Mouse (Mus musculus) gastrocnemius, postnatal 4 days (tissue): Measurements from ENCODE around the gene Cntnap1. TPM values are rescaled to one million over a fixed set of nuclear protein-coding genes. Genes with fewer than 3 reads are reported as not detected.

Experiments used
- microRNA-seq: library from miRNA; unstranded; fragments of <30 nt; microRNA quantifications from one replicate; pipeline ENCODE4 v1.2.0, GENCODE M21; 2021
- total RNA-seq, 2 experiments: library from RNA; stranded (reverse); gene quantifications; 2 replicates each; pipeline ENCODE4 v1.2.3; 2021

Cntnap1 gene
- total RNA-seq, 2 experiments from 2014 or later, result 3.2 to 4.1 TPM

Small RNAs within 50 kb of the gene (microRNA-seq; reads per million reads assigned to microRNA genes)
- not detected for gene Gm27626

Other genes starting within 250 kb of the Cntnap1 start
- gene Stat3, start 231.0 kb upstream of the Cntnap1 start, total RNA-seq, result 10 to 100 TPM; 71.5 to 75.1 TPM
- gene Cavin1, start 199.6 kb upstream of the Cntnap1 start, total RNA-seq, result 100 to 1,000 TPM; 385 to 413 TPM
- gene Atp6v0a1, start 161.1 kb upstream of the Cntnap1 start, total RNA-seq, result 10 to 100 TPM; 70.3 to 73.5 TPM
- gene Naglu, start 100.5 kb upstream of the Cntnap1 start, total RNA-seq, result 10 to 100 TPM; 11.4 to 12.8 TPM
- under 1 TPM; 0.20 to 0.21 TPM for gene Hsd17b1, start 92.1 kb upstream of the Cntnap1 start, total RNA-seq
- 10 to 100 TPM; 15.1 to 17.8 TPM for gene Coasy, start 88.0 kb upstream of the Cntnap1 start, total RNA-seq
- 10 to 100 TPM; 13.1 to 13.4 TPM for gene Mlx, start 83.2 kb upstream of the Cntnap1 start, total RNA-seq
- gene Psmc3ip, start 75.1 kb upstream of the Cntnap1 start, total RNA-seq, result 1 to 10 TPM; 4.9 to 6.2 TPM
- gene Retreg3, start 50.6 kb upstream of the Cntnap1 start, total RNA-seq, result 10 to 100 TPM; 41.6 to 42.9 TPM
- 10 to 100 TPM; 39.3 to 42.1 TPM for gene Tubg1, start 50.6 kb upstream of the Cntnap1 start, total RNA-seq
- 1 to 10 TPM; 6.8 TPM for gene Tubg2, start 14.6 kb upstream of the Cntnap1 start, total RNA-seq
- gene Plekhh3, start 828 bp downstream of the Cntnap1 start, total RNA-seq, result 10 to 100 TPM; 39.5 to 41.4 TPM
- gene Ccr10, start 4.9 kb downstream of the Cntnap1 start, total RNA-seq, result under 1 TPM; 0.36 to 0.37 TPM
- gene Ezh1, start 55.9 kb downstream of the Cntnap1 start, total RNA-seq, result 10 to 100 TPM; 19.3 to 24.6 TPM
- gene Ramp2, start 75.5 kb downstream of the Cntnap1 start, total RNA-seq, result 10 to 100 TPM; 82.6 to 85.8 TPM
- gene Vps25, start 83.2 kb downstream of the Cntnap1 start, total RNA-seq, result 10 to 100 TPM; 48.6 to 48.8 TPM
- gene Wnk4, start 90.0 kb downstream of the Cntnap1 start, total RNA-seq, result 1 to 10 TPM in 1 of 2 experiments, under 1 TPM in 1; 0.83 to 1.7 TPM
- gene Cntd1, start 108.5 kb downstream of the Cntnap1 start, total RNA-seq, result under 1 TPM; 0.32 to 0.39 TPM
- gene Coa3, start 108.6 kb downstream of the Cntnap1 start, total RNA-seq, result 10 to 100 TPM; 59.8 to 71.2 TPM
- 10 to 100 TPM; 82.5 to 86.9 TPM for gene Becn1, start 131.8 kb downstream of the Cntnap1 start, total RNA-seq
- 10 to 100 TPM; 62.6 to 84.7 TPM for gene Psme3, start 145.7 kb downstream of the Cntnap1 start, total RNA-seq
- 1 to 10 TPM; 2.8 to 3.0 TPM for gene Aoc2, start 154.5 kb downstream of the Cntnap1 start, total RNA-seq
- gene Aoc3, start 160.1 kb downstream of the Cntnap1 start, total RNA-seq, result 10 to 100 TPM; 47.2 to 49.8 TPM
- under 1 TPM in 1 of 2 experiments, not detected in 1; 0.47 TPM for gene G6pc, start 197.0 kb downstream of the Cntnap1 start, total RNA-seq
- 10 to 100 TPM; 15.6 to 20.3 TPM for gene Aarsd1, start 247.1 kb downstream of the Cntnap1 start, total RNA-seq